Comparison of ENCODE assay signal across 8 mouse cellular contexts in genomic region chr5:34931091-34931490, GRCm38 (mm10). TPM values are rescaled to one million over a fixed set of nuclear protein-coding genes. Genes with fewer than 3 reads are reported as not detected.
A peak's percentile ranks its signal among the peaks of the same experiment; 100 is the strongest.
DNase-seq lines count a peak whose midpoint lies in the region; ATAC-seq and TF ChIP-seq lines count a peak whose summit lies in the region.

No protein-coding gene starts in this region.

- TF ChIP-seq CTCF in heart, postnatal 0 days (IDR thresholded peaks at IDR 0.05; ENCODE audit: low read depth): no peak
- TF ChIP-seq CTCF in thymus, adult 2 months (IDR thresholded peaks at IDR 0.05; ENCODE audit: borderline replicate concordance, control insufficient read depth, extremely low read depth, insufficient read depth, low read length, poor library complexity): no peak

- no peak for TF ChIP-seq EP300 in heart, postnatal 0 days (IDR thresholded peaks at IDR 0.05; ENCODE audit: low read depth)

- TF ChIP-seq POLR2A in thymus, adult 2 months (IDR thresholded peaks at IDR 0.05; ENCODE audit: control insufficient read depth, extremely low read depth, insufficient read depth, low read length, poor library complexity): no peak

- H3K9me3 ChIP-seq in heart, postnatal 0 days (replicated peaks; ENCODE audit: control insufficient read depth, low read length): no peaks in the 10 kb centered on the region
- no peaks in the 10 kb centered on the region for H3K9me3 ChIP-seq in forebrain, embryonic 15.5 days
- H3K9me3 ChIP-seq in liver, embryonic 15.5 days (replicated peaks): no peaks in the 10 kb centered on the region

- H3K9ac ChIP-seq in heart, postnatal 0 days (replicated peaks; ENCODE audit: low read depth, low read length): no peak overlapping the region
- H3K9ac ChIP-seq in forebrain, embryonic 15.5 days (replicated peaks): no peak overlapping the region
- H3K9ac ChIP-seq in liver, embryonic 15.5 days: peak overlapping the region; percentile 19; the same call in 1 of the 2 replicates

- H3K27me3 ChIP-seq in heart, postnatal 0 days (ENCODE audit: control insufficient read depth, insufficient read depth, low read length): no peaks in the 10 kb centered on the region
- H3K27me3 ChIP-seq in forebrain, embryonic 15.5 days: no peaks in the 10 kb centered on the region
- no peaks in the 10 kb centered on the region for H3K27me3 ChIP-seq in liver, embryonic 15.5 days
- H3K27me3 ChIP-seq in thymus, adult 2 months (ENCODE audit: control insufficient read depth, insufficient read depth, low read length): no peaks in the 10 kb centered on the region

- H3K4me2 ChIP-seq in heart, postnatal 0 days (ENCODE audit: low read depth, low read length): no peak overlapping the region
- no peak overlapping the region for H3K4me2 ChIP-seq in forebrain, embryonic 15.5 days (replicated peaks)
- H3K4me2 ChIP-seq in liver, embryonic 15.5 days: peak overlapping the region; percentile 47

- WGBS in heart, postnatal 0 days: 75% methylated on average over 2 of the region's 2 CpGs
- 66% methylated on average over 2 of the region's 2 CpGs for WGBS in forebrain, embryonic 15.5 days
- WGBS in liver, embryonic 15.5 days (ENCODE audit: insufficient replicate concordance): 62% methylated on average over 2 of the region's 2 CpGs
- 91% methylated on average over 2 of the region's 2 CpGs for WGBS in thymus, adult 2 months

- no peak overlapping the region for H3K4me3 ChIP-seq in heart, postnatal 0 days (ENCODE audit: low read depth, low read length)
- no peak overlapping the region for H3K4me3 ChIP-seq in brown adipose tissue, adult 24 weeks (ENCODE audit: insufficient read depth, low read depth, low read length)
- H3K4me3 ChIP-seq in forebrain, embryonic 15.5 days: no peak overlapping the region
- H3K4me3 ChIP-seq in liver, embryonic 15.5 days (replicated peaks): no peak overlapping the region
- no peak overlapping the region for H3K4me3 ChIP-seq in thymus, adult 2 months (ENCODE audit: control insufficient read depth, insufficient read depth, low read length)

- no peaks in the 10 kb centered on the region for H3K36me3 ChIP-seq in heart, postnatal 0 days (replicated peaks; ENCODE audit: control insufficient read depth, insufficient read depth, low read length)
- no peaks in the 10 kb centered on the region for H3K36me3 ChIP-seq in forebrain, embryonic 15.5 days
- no peaks in the 10 kb centered on the region for H3K36me3 ChIP-seq in liver, embryonic 15.5 days (replicated peaks)
- no peaks in the 10 kb centered on the region for H3K36me3 ChIP-seq in thymus, adult 2 months (ENCODE audit: control insufficient read depth, insufficient read depth, low read length)

- H3K27ac ChIP-seq in heart, postnatal 0 days (ENCODE audit: low read depth): peak overlapping the region; percentile 85
- H3K27ac ChIP-seq in brown adipose tissue, adult 24 weeks (replicated peaks; ENCODE audit: low read depth, low read length): peak overlapping the region; percentile 93
- H3K27ac ChIP-seq in forebrain, embryonic 15.5 days (replicated peaks): 0 out of 2 replicates have a peak overlapping the region, but pooled peaks have one; percentile 23
- H3K27ac ChIP-seq in liver, embryonic 15.5 days (replicated peaks): peak overlapping the region; percentile 83
- H3K27ac ChIP-seq in thymus, adult 2 months (ENCODE audit: control insufficient read depth, insufficient read depth, low read length): no peak overlapping the region

- no peak for ATAC-seq in heart, postnatal 0 days (ENCODE audit: insufficient read depth, low read depth)
- ATAC-seq in forebrain, embryonic 15.5 days (replicated peaks): no peak
- ATAC-seq in liver, embryonic 15.5 days (ENCODE audit: insufficient read depth): 0 out of 2 replicates have a peak, but pooled peaks have one; percentile 8

- no peak for DNase-seq in heart, postnatal 0 days (ENCODE audit: low spot score)
- DNase-seq in heart, adult 18-20 months: no peak
- no peak for DNase-seq in cerebellum, postnatal 14 days
- no peak for DNase-seq in cerebellum, postnatal 36 days
- DNase-seq in thymus, adult 2 months: no peak

- H3K4me1 ChIP-seq in heart, postnatal 0 days (ENCODE audit: control insufficient read depth, insufficient read depth): peaks cover 16% of the 10 kb centered on the region
- peaks cover 15% of the 10 kb centered on the region for H3K4me1 ChIP-seq in brown adipose tissue, adult 24 weeks (ENCODE audit: control insufficient read depth, insufficient read depth, insufficient read length, low read length)
- H3K4me1 ChIP-seq in forebrain, embryonic 15.5 days: peaks cover 18% of the 10 kb centered on the region
- peaks cover 46% of the 10 kb centered on the region for H3K4me1 ChIP-seq in liver, embryonic 15.5 days (replicated peaks)
- H3K4me1 ChIP-seq in thymus, adult 2 months (replicated peaks; ENCODE audit: control insufficient read depth, insufficient read depth, low read length): no peaks in the 10 kb centered on the region

RNA-seq across cellular contexts. Expression of gene Rgs12, which starts 18.2 kb away (rescaled TPM):
- total RNA-seq in heart, postnatal 0 days (2014; rRNA removed; ENCODE audit: low replicate concordance): 51.1 and 77.3 TPM in 2 replicates
- polyA plus RNA-seq in heart, postnatal 0 days (2015; fragmentation: Nextera tagmentation; extraction: Ambion mirVana): 27.7 and 29.2 TPM in 2 replicates
- 10 to 100 TPM; 18.9 to 20.4 TPM for total RNA-seq in heart, adult 18-20 months (2021)
- 2.7 and 4.7 TPM in 2 replicates for polyA plus RNA-seq in brown adipose tissue, adult 24 weeks (2012; ENCODE audit: insufficient read depth, insufficient read length, missing spikeins)
- 64.7 and 64.9 TPM in 2 replicates for polyA plus RNA-seq in forebrain, embryonic 15.5 days (2015; fragmentation: Nextera tagmentation; extraction: Ambion mirVana)
- 17.0 and 20.1 TPM in 2 replicates for polyA plus RNA-seq in liver, embryonic 15.5 days (2015; fragmentation: Nextera tagmentation; extraction: Ambion mirVana)
- 50.7 and 51.7 TPM in 2 replicates for polyA plus RNA-seq in thymus, adult 2 months (2012; rRNA removed)

RNA-seq across cellular contexts. Expression of gene Msantd1, which starts 23.3 kb away (rescaled TPM):
- total RNA-seq in heart, postnatal 0 days (2014; rRNA removed; ENCODE audit: low replicate concordance): not detected in 2 replicates
- polyA plus RNA-seq in heart, postnatal 0 days (2015; fragmentation: Nextera tagmentation; extraction: Ambion mirVana): 0.23 and 0.26 TPM in 2 replicates
- under 1 TPM; 0.27 to 0.62 TPM for total RNA-seq in heart, adult 18-20 months (2021)
- 0.92 TPM in 1 of 2 replicates, not detected in the other for polyA plus RNA-seq in brown adipose tissue, adult 24 weeks (2012; ENCODE audit: insufficient read depth, insufficient read length, missing spikeins)
- polyA plus RNA-seq in forebrain, embryonic 15.5 days (2015; fragmentation: Nextera tagmentation; extraction: Ambion mirVana): 5.6 and 5.8 TPM in 2 replicates
- polyA plus RNA-seq in liver, embryonic 15.5 days (2015; fragmentation: Nextera tagmentation; extraction: Ambion mirVana): 0.10 and 0.30 TPM in 2 replicates
- polyA plus RNA-seq in thymus, adult 2 months (2012; rRNA removed): 3.9 and 6.5 TPM in 2 replicates
